Mouse (Mus musculus): ENCODE measurements at regions not wholly inside any gene's neighbourhood (a gene's known extent, or its start where the extent isn't known, plus 50 kb on each side); places are given as distances from the start of the nearest gene placed in this dataset.

GRCm38 (mm10) chr9:118405926-118406518 is 72.0 kb upstream of the Eomes start:
- no peak for DNase-seq (ENCODE audit: low read depth, low spot score)

GRCm38 (mm10) chr9:118416032-118416431 is 62.0 kb upstream of the Eomes start:
- DNase-seq (ENCODE audit: low read depth, low spot score) = no peak

GRCm38 (mm10) chr9:118416475-118416874 is 61.5 kb upstream of the Eomes start:
- no peak for DNase-seq (ENCODE audit: low read depth, low spot score)

GRCm38 (mm10) chr9:118424344-118424743 is 53.7 kb upstream of the Eomes start:
- DNase-seq (ENCODE audit: low read depth, low spot score) = no peak
